Mouse (Mus musculus) myocyte (in vitro differentiated cells): ENCODE measurements around the gene Scfd1.

Experiments used
- E2F4 ChIP-seq: IDR thresholded peaks from one replicate; pipeline ENCODE4 v1.6.1; 2011; ENCODE audit warnings: mild to moderate bottlenecking, control low read depth, moderate library complexity; ENCODE audit not compliant: insufficient read depth
- MYOD1 ChIP-seq, 3 experiments: IDR thresholded peaks; one replicate each; pipeline ENCODE4 v1.6.1; 2011; ENCODE audit warnings: control low read depth in 2 of 3, low read depth in 2 of 3, mild to moderate bottlenecking in 2 of 3, moderate library complexity in 1 of 3; ENCODE audit not compliant: insufficient read length in 2 of 3, control insufficient read depth in 1 of 3
- POLR2A ChIP-seq: IDR thresholded peaks from one replicate; pipeline ENCODE4 v1.6.1; 2011; ENCODE audit warnings: low read depth, mild to moderate bottlenecking, control low read depth, moderate library complexity; ENCODE audit not compliant: insufficient read length
- POLR2AphosphoS2 ChIP-seq: IDR thresholded peaks from one replicate; pipeline ENCODE4 v1.6.1; 2011; ENCODE audit warnings: low read depth, control low read depth; ENCODE audit not compliant: insufficient read length
- SRF ChIP-seq: IDR thresholded peaks from one replicate; pipeline ENCODE4 v1.6.1; 2011; ENCODE audit warnings: low read depth; ENCODE audit not compliant: control insufficient read depth, insufficient read length
- TCF12 ChIP-seq: IDR thresholded peaks from one replicate; pipeline ENCODE4 v1.6.1; 2011; ENCODE audit warnings: mild to moderate bottlenecking, control low read depth; ENCODE audit not compliant: poor library complexity, insufficient read depth, severe bottlenecking
- USF1 ChIP-seq: IDR thresholded peaks from one replicate; pipeline ENCODE4 v1.6.1; 2011; ENCODE audit warnings: low read depth, mild to moderate bottlenecking, control low read depth, moderate library complexity

- TF ChIP-seq USF1 (no peak), POLR2A (no peak), POLR2AphosphoS2 (no peak), E2F4 (no peak), SRF (no peak), TCF12 (no peak), MYOD1 (IDR thresholded peaks at IDR 0.05; ENCODE audit: control insufficient read depth in 1 of 3, insufficient read length in 2 of 3, low read depth in 2 of 3) (no peak)
Observed at GRCm38 (mm10) chr12:51362898-51363297, 14.4 kb upstream of the Scfd1 start.
